Mouse (Mus musculus) liver, embryonic 11.5 days (tissue): ENCODE results near the gene Fkbp15. TPM values are rescaled to one million over a fixed set of nuclear protein-coding genes. Genes with fewer than 3 reads are reported as not detected.
A peak's percentile ranks its signal among the peaks of the same experiment; 100 is the strongest.
"Not testable (repeated sequence)": the region's sequence is repeated elsewhere in the genome, so short reads cannot be mapped to it uniquely, and the experiment has no call there.

ENCODE experiments used
- ATAC-seq: fragments of 200-750 bp; cut with Nextera tagmentation; replicated peaks from 2 replicates; pipeline ENCODE4 v1.8.0; 2017; ENCODE audit warnings: moderate number of reproducible peaks, mild to moderate bottlenecking, moderate TSS enrichment, moderate library complexity; ENCODE audit not compliant: low FRiP score
- DNase-seq: peaks from one replicate; pipeline ENCODE4 v3.0.0-alpha.2; 2017; ENCODE audit warnings: low spot score
- H3K27ac ChIP-seq: fragments of 300-500 bp; sonication (generic); 2 replicates; pipeline ENCODE4 v1.5.1; 2014; ENCODE audit warnings: mild to moderate bottlenecking, low read depth, low read length, control low read depth
- H3K27me3 ChIP-seq: fragments of 300-500 bp; sonication (generic); replicated peaks from 2 replicates; pipeline ENCODE4 v1.6.1; 2014; ENCODE audit warnings: low read length, mixed read lengths; ENCODE audit not compliant: control insufficient read depth, insufficient read depth
- H3K36me3 ChIP-seq: fragments of 300-500 bp; sonication (generic); 2 replicates; pipeline ENCODE4 v1.6.1; 2014; ENCODE audit warnings: mild to moderate bottlenecking, low read length, moderate library complexity, mixed read lengths; ENCODE audit not compliant: control insufficient read depth, insufficient read depth
- H3K4me1 ChIP-seq: fragments of 300-500 bp; sonication (generic); replicated peaks from 2 replicates; pipeline ENCODE4 v1.6.1; 2014; ENCODE audit warnings: low read length, mixed read lengths; ENCODE audit not compliant: control insufficient read depth, insufficient read depth
- H3K4me2 ChIP-seq: fragments of 300-500 bp; sonication (generic); 2 replicates; pipeline ENCODE4 v1.6.1; 2014; ENCODE audit warnings: mild to moderate bottlenecking, control low read depth, moderate library complexity
- H3K4me3 ChIP-seq: fragments of 300-500 bp; sonication (generic); 2 replicates; pipeline ENCODE4 v1.5.1; 2014; ENCODE audit warnings: low read depth, low read length, control low read depth
- H3K9ac ChIP-seq: fragments of 300-500 bp; sonication (generic); 2 replicates; pipeline ENCODE4 v1.6.1; 2014; ENCODE audit warnings: low read depth, low read length, control low read depth
- H3K9me3 ChIP-seq: fragments of 300-500 bp; sonication (generic); 2 replicates; pipeline ENCODE4 v1.6.1; 2016; ENCODE audit warnings: low read length, inconsistent platforms, mixed read lengths; ENCODE audit not compliant: control insufficient read depth
- WGBS: fragments of 180-500 bp; shearing (Covaris S2); extraction: QIAGEN DNeasy Blood & Tissue Kit; methylation state at CpG from one replicate; pipeline ENCODE4 v1.1.7; 2014; 5-methylcytosine and 5-hydroxymethylcytosine counted together
- polyA plus RNA-seq: library from polyadenylated mRNA; unstranded; fragments of >200 nt; fragmentation: Nextera tagmentation; extraction: Ambion mirVana; gene quantifications from 2 replicates; pipeline ENCODE4 v1.2.1, GENCODE M21; 2014

The Fkbp15 gene
- polyA plus RNA-seq, 1 experiment from 2014 or later: 29.9 TPM

DNA sequence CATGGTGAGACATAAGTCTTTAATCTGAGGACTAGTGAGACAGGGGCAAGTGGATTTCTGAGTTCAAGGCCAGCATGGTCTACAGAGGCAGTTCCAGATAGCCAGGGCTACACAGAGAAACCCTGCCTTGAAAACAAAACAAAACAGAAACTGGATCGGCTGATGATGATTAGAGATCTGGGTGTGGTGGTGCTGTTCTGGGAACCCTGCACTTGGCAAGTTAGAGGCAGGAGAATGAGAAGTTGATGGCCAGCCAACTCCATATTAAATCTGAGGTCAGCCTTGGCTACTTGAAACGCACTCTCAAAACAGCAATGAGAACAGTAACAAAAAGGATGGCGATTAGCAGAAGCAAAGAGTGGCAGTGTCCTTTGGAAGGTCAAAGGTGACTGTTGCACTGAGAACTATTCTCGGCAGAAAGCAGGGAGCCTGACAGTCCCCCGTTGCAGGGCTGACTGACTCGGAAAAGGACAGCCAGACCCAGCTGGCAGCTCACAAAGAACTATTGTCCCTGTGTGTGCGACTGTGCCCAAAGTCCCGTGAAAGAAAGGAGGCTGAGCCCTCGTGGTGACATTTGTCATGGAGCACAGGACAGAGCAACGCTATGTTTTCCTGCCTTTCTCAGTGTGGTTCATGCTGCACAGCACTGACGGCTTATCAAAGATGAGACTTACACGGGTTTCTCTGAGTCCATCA is 85.4 kb downstream of the Fkbp15 start:
- no peaks in the 10 kb centered on the region for H3K27me3 ChIP-seq
- 54% methylated on average over 12 of the region's 12 CpGs for WGBS
- no peaks in the 10 kb centered on the region for H3K36me3 ChIP-seq
- DNase-seq (no peak), ATAC-seq (no peak)
- H3K4me2 ChIP-seq: no peak overlapping the region; the same call in 1 of the 2 replicates
- no peak overlapping the region for H3K4me3 ChIP-seq
- H3K27ac ChIP-seq: no peak overlapping the region
- H3K9ac ChIP-seq: no peak overlapping the region
- H3K4me1 ChIP-seq: 0 out of 2 replicates have a peak, but pooled peaks cover 2% of the 10 kb centered on the region
- no peaks in the 10 kb centered on the region for H3K9me3 ChIP-seq

DNA sequence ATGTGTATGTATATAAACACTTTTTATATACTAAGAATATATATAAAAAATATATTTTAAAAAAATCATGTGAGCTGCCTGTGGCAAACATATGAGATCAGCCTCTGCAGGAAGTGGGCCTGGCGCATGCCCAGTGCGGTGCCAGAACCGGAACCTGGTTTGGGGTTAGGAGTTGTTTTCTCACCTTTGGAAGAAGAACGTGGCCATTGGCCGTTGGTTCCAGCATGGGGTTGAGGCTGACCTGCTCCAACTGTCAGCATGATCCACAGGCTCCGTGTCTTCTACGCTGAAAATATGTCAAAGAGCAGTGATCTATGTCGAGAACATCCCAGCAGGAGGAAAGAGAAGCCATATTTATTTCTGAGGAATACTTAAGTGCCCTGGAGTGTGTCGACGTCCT is 86.4 kb downstream of the Fkbp15 start:
- WGBS: 90% methylated on average over 10 of the region's 10 CpGs
- Histone ChIP-seq H3K4me2 (no peak overlapping the region), H3K4me1 (0 out of 2 replicates have a peak, but pooled peaks cover 2% of the 10 kb centered on the region), H3K27me3 (no peaks in the 10 kb centered on the region), H3K36me3 (no peaks in the 10 kb centered on the region), H3K9me3 (no peaks in the 10 kb centered on the region), H3K9ac (no peak overlapping the region), H3K4me3 (no peak overlapping the region), H3K27ac (no peak overlapping the region)
- no peak for DNase-seq
- ATAC-seq: no peak

DNA sequence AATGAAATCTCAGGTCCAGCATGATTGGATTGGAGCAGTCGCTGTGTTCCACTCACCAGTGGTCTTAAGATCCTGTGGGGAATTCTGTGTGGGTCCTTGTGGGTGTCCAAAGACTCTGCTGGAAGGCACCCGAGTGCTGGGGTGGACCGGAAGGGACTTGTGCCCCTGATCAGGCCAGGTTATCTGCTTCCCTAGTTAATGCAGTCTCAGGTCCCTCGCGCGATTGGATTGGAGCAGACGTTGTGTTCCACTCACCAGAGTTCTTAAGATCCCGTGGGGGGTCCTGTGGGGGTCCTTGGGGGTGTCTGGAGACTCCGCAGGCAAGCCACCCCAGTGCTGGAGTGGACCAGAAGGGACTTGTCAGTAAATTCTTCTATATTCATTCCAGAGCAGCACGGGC is 87.7 kb downstream of the Fkbp15 start:
- 81% methylated on average over 10 of the region's 10 CpGs for WGBS
- DNase-seq (no peak), ATAC-seq (no peak)
- Histone ChIP-seq H3K4me3 (no peak overlapping the region), H3K9me3 (no peaks in the 10 kb centered on the region), H3K9ac (no peak overlapping the region), H3K27me3 (no peaks in the 10 kb centered on the region), H3K27ac (no peak overlapping the region), H3K4me2 (no peak overlapping the region), H3K36me3 (no peaks in the 10 kb centered on the region), H3K4me1 (0 out of 2 replicates have a peak, but pooled peaks cover 2% of the 10 kb centered on the region)

GRCm38 (mm10) chr4:62267101-62267500 is 93.2 kb downstream of the Fkbp15 start:
- no peak overlapping the region for H3K4me3 ChIP-seq
- no peak overlapping the region for H3K9ac ChIP-seq
- WGBS: 65% methylated on average over 10 of the region's 10 CpGs
- H3K27ac ChIP-seq: no peak overlapping the region
- no peak for DNase-seq
- no peaks in the 10 kb centered on the region for H3K4me1 ChIP-seq
- no peaks in the 10 kb centered on the region for H3K9me3 ChIP-seq
- H3K4me2 ChIP-seq: no peak overlapping the region
- no peaks in the 10 kb centered on the region for H3K36me3 ChIP-seq
- no peak for ATAC-seq
- no peaks in the 10 kb centered on the region for H3K27me3 ChIP-seq

- not testable (repeated sequence) for H3K9me3 ChIP-seq, H3K36me3 ChIP-seq, H3K4me1 ChIP-seq, H3K27me3 ChIP-seq, H3K4me2 ChIP-seq, H3K27ac ChIP-seq, H3K4me3 ChIP-seq, ATAC-seq, DNase-seq, H3K9ac ChIP-seq
- WGBS: 77% methylated on average over 7 of the region's 7 CpGs
Observed at GRCm38 (mm10) chr4:62266016-62266415, 94.3 kb downstream of the Fkbp15 start.

- DNase-seq (no peak), ATAC-seq (0 out of 2 replicates have a peak, but pooled peaks have one; percentile 29)
- H3K9ac ChIP-seq: no peak overlapping the region
- H3K36me3 ChIP-seq: no peaks in the 10 kb centered on the region
- no peaks in the 10 kb centered on the region for H3K4me1 ChIP-seq
- no peak overlapping the region for H3K4me2 ChIP-seq
- 70% methylated on average over 10 of the region's 10 CpGs for WGBS
- no peak overlapping the region for H3K4me3 ChIP-seq
- no peaks in the 10 kb centered on the region for H3K27me3 ChIP-seq
- H3K9me3 ChIP-seq: no peaks in the 10 kb centered on the region
- H3K27ac ChIP-seq: no peak overlapping the region
Observed at GRCm38 (mm10) chr4:62265154-62265836, 95.1 kb downstream of the Fkbp15 start.

DNA sequence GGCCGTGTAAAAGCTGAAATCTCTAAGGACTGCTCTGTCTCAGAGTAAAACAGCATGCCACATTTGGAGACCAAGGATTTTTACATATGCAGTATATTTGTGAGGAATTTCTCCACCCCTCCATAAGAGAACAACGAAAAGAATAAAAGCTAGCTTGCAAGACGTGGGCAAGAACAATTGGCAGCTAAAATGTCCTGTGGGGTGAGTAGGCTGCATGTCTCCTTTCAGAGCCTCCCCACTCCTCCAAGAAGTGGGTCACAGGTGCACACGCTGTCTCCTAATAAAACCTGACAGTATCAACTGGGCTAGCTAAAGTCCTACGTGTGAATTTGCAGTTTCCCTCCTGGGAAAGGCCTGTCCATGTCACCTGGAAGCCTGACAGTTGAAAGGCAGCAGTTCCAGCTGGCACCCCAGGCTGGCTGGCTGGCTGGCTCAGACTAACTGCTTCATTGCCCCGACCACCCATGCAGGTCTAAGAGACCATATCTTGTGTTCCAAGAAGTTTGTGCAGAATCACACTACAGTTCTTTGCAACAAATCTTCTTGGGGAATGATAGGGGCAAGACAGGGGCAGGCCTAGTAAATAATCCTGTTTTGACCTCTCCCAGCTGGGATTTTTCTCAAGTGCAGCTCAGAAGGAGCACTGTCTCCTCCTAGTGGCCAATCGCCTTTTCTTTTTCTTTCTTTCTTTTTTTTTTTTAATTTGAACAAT is 97.1 kb downstream of the Fkbp15 start:
- DNase-seq: no peak
- H3K4me3 ChIP-seq: no peak overlapping the region
- no peaks in the 10 kb centered on the region for H3K36me3 ChIP-seq
- no peaks in the 10 kb centered on the region for H3K4me1 ChIP-seq
- H3K4me2 ChIP-seq: no peak overlapping the region
- no peaks in the 10 kb centered on the region for H3K9me3 ChIP-seq
- H3K27me3 ChIP-seq: no peaks in the 10 kb centered on the region
- ATAC-seq: no peak
- 38% methylated on average over 7 of the region's 7 CpGs for WGBS
- no peak overlapping the region for H3K27ac ChIP-seq
- H3K9ac ChIP-seq: no peak overlapping the region

DNA sequence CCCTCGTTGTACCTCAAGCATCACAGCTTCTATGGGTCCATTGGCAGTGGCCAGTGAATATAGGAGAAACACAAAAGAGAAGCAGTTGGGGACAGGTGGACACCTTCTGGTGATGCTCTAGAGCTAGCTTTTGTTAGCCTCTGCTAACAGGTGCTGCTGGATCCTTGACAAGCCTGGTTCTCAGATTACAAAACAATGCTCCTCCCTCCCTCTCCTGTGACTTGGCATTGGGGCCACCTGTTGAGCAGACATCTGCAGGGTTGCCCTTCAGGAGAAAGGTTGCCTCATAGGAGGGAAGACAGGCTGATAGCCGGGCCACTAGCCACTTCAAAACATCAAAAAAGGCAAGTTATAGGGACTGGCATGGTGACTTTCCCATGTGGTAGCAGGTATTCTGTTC is 98.1 kb downstream of the Fkbp15 start, which contains the start of gene Slc31a2:
Slc31a2 (plus strand) TSS at position 287 of the 400 bp plus-strand sequence.
- DNase-seq: no peak
- no peak within 1 kb of the TSS for H3K4me2 ChIP-seq
- no peak within 1 kb of the TSS for H3K4me3 ChIP-seq
- 41% methylated on average over 2 of the region's 2 CpGs for WGBS
- H3K27me3 ChIP-seq: no peaks in the 10 kb centered on the region
- H3K9me3 ChIP-seq: no peaks in the 10 kb centered on the region
- H3K9ac ChIP-seq: no peak within 1 kb of the TSS
- no peak for ATAC-seq
- no peak within 1 kb of the TSS for H3K27ac ChIP-seq
- no peaks in the 10 kb centered on the region for H3K36me3 ChIP-seq
- no peaks in the 10 kb centered on the region for H3K4me1 ChIP-seq
